In the genomic region with DNA sequence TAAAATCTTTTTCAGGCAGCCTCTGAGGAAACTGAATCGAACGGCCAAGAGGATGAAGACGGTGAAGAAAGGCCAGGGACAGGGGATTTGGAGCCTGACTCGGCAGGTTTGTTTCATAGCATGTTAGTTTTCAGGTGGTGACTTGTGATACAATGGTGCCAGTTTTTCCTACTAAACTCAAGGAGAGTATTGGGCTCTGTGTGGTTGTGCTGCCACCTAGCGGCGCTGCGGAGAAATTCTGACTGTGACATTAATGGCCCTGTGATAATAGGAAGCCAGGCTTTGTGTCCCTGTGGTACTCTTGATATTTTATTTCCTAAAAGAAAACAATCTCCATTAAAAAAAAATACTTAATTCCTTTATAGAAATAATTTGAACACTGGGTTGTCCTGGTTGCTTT, we compare ENCODE assay signal across 8 mouse cellular contexts.
A peak's percentile ranks its signal among the peaks of the same experiment; 100 is the strongest.
DNase-seq lines count a peak whose midpoint lies in the region; ATAC-seq lines count a peak whose summit lies in the region.

No protein-coding gene starts in this region.

- no peaks in the 10 kb centered on the region for H3K27me3 ChIP-seq in forebrain, embryonic 11.5 days (ENCODE audit: control insufficient read depth, insufficient read depth, low read length)
- H3K27me3 ChIP-seq in hindbrain, embryonic 10.5 days (ENCODE audit: insufficient read depth, poor library complexity, severe bottlenecking): no peaks in the 10 kb centered on the region

- H3K27ac ChIP-seq in forebrain, embryonic 11.5 days (ENCODE audit: low read depth, low read length): no peak overlapping the region
- H3K27ac ChIP-seq in hindbrain, embryonic 10.5 days: no peak overlapping the region

- no peak overlapping the region for H3K9ac ChIP-seq in forebrain, embryonic 11.5 days (ENCODE audit: low read length)

- peak; percentile 78 for DNase-seq in NIH3T3 (ENCODE audit: low read depth)
- peak; percentile 23 for DNase-seq in c-Kit-positive CD71-positive TER-119-negative erythroid progenitor cells, embryonic 14.5 days (ENCODE audit: low read depth)
- DNase-seq in forebrain, embryonic 11.5 days (ENCODE audit: low spot score): peak; percentile 89
- peak; percentile 78 for DNase-seq in hindbrain, embryonic 10.5 days (ENCODE audit: low spot score)
- peak; percentile 55 for DNase-seq in left cerebral cortex, adult 11 months (ENCODE audit: low spot score)
- peak; percentile 51 to 62 for DNase-seq in right cerebral cortex, postnatal 36 days (ENCODE audit: low spot score in 2 of 2)

- no peaks in the 10 kb centered on the region for H3K9me3 ChIP-seq in forebrain, embryonic 11.5 days (ENCODE audit: control insufficient read depth, low read length)
- no peaks in the 10 kb centered on the region for H3K9me3 ChIP-seq in hindbrain, embryonic 10.5 days

- WGBS in forebrain, embryonic 11.5 days: 15% methylated on average over 7 of the region's 7 CpGs
- 10% methylated on average over 7 of the region's 7 CpGs for WGBS in hindbrain, embryonic 10.5 days

- no peaks in the 10 kb centered on the region for H3K4me1 ChIP-seq in forebrain, embryonic 11.5 days (replicated peaks; ENCODE audit: control insufficient read depth, insufficient read depth, low read length)
- H3K4me1 ChIP-seq in hindbrain, embryonic 10.5 days (replicated peaks): no peaks in the 10 kb centered on the region

- H3K4me3 ChIP-seq in forebrain, embryonic 11.5 days (ENCODE audit: low read depth, low read length): no peak overlapping the region
- H3K4me3 ChIP-seq in hindbrain, embryonic 10.5 days: no peak overlapping the region

- no peak; the same call in 1 of the 2 replicates for ATAC-seq in forebrain, embryonic 11.5 days (replicated peaks; ENCODE audit: low FRiP score)
- peak; percentile 74; the same call in 1 of the 2 replicates for ATAC-seq in megakaryocyte-erythroid progenitor cell, adult 5-6 weeks (replicated peaks; ENCODE audit: low FRiP score, low TSS enrichment, poor library complexity, severe bottlenecking)
- no peak for ATAC-seq in megakaryocyte, adult 5-6 weeks (ENCODE audit: poor library complexity, severe bottlenecking)

- no peak overlapping the region for H3K4me2 ChIP-seq in forebrain, embryonic 11.5 days (ENCODE audit: low read depth, low read length, severe bottlenecking)

- no peaks in the 10 kb centered on the region for H3K36me3 ChIP-seq in forebrain, embryonic 11.5 days (ENCODE audit: control insufficient read depth, insufficient read depth, low read length)
- peaks cover 21% of the 10 kb centered on the region for H3K36me3 ChIP-seq in hindbrain, embryonic 10.5 days

Comparison
In these comparisons a context has a peak if more than half of its experiments do, and no peak if none do; other contexts are left out.
1. DNase-seq: peak in every context shown above with its lines; median percentile 89 in forebrain, embryonic 11.5 days; 78 in NIH3T3; 78 in hindbrain, embryonic 10.5 days; 56 in right cerebral cortex, postnatal 36 days; 55 in left cerebral cortex, adult 11 months; 23 in c-Kit-positive CD71-positive TER-119-negative erythroid progenitor cells, embryonic 14.5 days.